Mouse (Mus musculus) bone marrow macrophage, adult 2 months (primary cell): Measurements from ENCODE around the gene Pbx2.

Experiments
- CTCF ChIP-seq: IDR thresholded peaks from 2 replicates; pipeline ENCODE4 v1.5.1; 2012; ENCODE audit warnings: low read depth, mild to moderate bottlenecking, low read length, moderate library complexity
- POLR2A ChIP-seq: IDR thresholded peaks from 2 replicates; pipeline ENCODE4 v1.6.1; 2012; ENCODE audit warnings: mild to moderate bottlenecking, low read depth, low read length, borderline replicate concordance

DNA sequence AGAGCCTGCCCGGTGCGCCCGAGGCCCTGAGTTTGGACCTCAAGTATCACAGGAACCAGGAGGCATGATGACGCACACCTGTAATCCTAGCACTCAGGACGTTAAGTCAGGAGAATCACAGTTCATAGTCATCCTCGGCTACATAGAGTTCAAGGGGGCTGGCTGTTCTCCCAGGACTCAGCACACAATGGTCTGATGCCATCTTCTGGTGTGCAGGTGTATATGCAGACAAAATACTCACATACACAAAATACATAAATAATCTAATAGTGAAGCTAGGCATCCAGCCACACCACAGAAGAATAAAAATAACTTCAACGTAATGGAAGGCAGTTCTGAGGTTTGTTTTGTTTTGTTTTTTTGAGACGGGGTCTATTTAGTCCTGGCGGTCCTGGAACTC lies 32.1 kb downstream of the Pbx2 start:
- TF ChIP-seq POLR2A: no peak
- TF ChIP-seq CTCF: no peak
